Mouse (Mus musculus): ENCODE measurements around the gene H2-Oa.

The H2-Oa gene

DNA sequence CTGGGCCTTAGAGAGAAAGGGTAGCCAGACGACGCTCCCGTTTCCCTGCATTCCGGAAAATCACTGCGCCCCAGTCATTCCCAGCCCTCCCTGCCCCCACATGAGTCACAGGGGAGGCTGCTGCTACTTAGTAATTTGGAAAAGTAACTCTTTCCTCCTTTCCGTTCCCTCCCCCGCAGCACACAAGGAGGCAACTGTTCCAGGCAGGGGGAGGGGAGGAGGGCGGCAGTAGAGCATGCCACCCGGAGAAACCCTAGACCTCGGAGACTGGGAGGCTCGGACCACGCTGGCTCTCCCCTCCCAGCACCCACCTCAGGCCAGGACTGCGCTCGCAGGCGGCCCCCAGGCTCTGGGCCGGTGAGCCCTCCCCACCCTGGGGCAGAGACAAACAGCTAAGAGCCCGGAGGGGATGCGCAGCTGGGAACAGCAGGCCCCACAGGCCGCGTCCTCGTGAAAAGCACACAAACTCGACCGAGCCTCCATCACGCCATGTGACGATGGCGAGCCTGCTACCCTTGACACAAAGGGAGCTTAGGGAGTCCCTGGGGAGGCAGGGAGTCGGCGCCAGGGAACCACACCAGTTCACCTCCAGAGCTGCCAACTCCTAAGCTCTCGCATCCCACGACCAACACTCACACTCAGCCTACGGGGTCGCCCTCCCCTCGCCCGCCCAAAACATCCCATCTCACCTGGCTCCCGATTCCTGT, 29.2 kb downstream of the H2-Oa start:
- in situ Hi-C loops (cut with MboI), result no loop called here

DNA sequence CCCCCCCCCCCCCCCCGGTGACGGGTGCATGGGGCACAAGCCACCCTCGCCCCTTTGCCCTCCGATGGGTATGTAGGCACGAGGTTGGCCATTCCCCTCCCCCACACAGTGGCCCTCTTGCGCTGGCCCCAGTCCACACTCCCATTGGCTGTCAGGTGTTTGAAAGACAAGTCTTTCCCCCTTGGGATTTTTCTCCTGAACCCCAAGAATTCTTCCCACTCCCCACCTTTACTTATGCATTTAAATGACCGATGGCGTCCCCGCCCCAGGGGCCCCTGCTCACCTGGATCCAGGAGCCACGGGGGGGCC, 29.7 kb downstream of the H2-Oa start:
- in situ Hi-C loops (cut with MboI), result no loop called here

DNA sequence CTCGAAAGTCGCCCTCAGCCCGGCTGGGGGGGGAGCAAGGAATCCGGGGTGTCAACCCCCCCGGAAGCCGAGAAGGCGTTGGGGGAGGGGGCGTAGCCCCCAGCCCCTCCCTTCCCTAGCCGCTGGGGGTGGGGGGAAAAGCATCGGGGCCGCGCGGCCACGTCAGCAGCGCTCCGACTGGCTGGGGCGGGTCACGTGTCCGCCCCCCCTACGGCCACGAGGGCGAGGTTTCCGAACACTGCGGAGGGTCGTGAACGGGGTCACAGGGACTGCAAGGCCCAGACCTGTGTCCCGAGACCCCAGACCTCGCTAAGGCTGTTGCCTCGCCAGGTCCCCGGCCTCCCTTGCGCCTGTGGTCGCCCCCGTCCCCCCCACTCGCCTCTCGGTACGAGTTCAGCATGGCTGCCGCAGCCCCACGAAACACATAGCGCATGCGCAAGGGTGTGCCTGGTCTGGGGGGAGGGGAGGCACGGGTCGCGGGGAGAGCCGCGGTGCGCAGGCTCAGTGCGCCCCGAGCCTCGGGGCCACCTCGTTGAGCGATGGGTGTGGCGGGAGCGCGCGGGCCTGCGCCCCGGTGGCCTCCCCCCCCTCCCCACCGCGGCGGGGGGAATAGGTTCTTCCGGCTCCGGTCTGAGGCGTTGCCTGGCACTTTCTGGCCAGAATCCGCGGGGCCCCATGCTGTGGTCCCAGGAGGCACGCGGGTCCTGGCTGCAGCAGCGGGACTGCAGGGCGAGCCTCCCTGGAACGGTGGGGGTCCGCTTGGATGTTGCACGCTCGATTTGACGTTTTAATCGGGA, 30.2 kb downstream of the H2-Oa start, which contains the start of gene Brd2:
Gene Brd2 (minus strand): TSS at position 447 of the 797 bp plus-strand sequence.
- in situ Hi-C loops (cut with MboI), result no loop called here

DNA sequence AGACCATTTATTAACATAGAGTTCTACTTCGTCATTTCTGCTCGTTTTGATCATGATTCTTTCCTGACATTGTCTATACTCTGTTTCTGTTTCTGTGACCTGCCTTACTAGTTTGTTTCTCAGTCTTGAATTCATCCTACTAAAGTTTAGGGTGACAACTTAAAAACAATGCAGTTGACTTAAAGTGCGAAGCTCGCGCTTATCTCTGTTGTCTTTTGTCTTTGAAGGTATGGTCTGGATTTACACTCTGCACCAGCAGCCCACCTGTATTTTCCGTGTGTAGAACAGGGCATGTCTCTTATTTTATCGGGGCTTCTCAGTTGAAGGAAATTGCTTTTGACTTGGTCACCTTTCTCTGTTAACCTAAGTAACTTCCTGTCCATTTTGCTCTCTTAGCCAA, 31.0 kb downstream of the H2-Oa start:
- in situ Hi-C loops (cut with MboI), result no loop called here

DNA sequence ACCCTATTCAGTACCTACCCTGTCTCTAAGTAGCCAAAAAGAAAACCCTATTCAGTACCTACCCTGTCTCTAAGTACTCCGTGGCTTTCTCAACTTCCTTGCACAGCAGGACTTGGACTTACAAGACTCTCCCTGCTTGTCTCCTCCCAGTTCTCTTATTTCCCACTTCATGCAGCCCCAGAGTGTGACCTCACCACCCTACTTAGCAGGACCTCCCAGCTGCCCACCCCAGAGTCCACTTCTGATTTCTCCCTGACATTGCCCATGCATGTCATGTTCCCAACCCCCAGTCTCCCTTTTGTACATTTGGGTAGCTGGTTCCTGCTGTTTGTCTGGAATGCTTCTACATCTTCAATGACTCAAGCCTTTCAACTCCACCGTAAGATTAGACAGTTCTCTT, 31.4 kb downstream of the H2-Oa start:
- in situ Hi-C loops (cut with MboI), result no loop called here

DNA sequence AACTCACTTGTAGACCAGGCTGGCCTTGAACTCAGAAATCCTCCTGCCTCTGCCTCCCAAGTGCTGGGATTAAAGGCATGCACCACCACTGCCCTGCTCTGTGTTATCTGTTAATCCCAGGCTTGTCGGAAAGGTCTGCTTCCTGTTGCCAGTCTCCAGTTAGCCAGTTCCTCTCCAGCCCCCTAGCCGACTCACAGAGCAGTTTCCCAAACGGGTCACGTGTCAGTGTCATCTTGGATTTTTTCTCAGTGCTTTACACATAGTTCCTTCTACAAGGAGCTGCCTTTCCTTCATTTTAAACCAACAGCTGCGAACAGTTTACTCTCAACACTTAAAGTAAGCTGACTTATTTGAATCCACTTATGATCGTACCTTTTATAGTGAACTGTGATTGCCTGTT, 32.5 kb downstream of the H2-Oa start:
- in situ Hi-C loops (cut with MboI), result no loop called here

DNA sequence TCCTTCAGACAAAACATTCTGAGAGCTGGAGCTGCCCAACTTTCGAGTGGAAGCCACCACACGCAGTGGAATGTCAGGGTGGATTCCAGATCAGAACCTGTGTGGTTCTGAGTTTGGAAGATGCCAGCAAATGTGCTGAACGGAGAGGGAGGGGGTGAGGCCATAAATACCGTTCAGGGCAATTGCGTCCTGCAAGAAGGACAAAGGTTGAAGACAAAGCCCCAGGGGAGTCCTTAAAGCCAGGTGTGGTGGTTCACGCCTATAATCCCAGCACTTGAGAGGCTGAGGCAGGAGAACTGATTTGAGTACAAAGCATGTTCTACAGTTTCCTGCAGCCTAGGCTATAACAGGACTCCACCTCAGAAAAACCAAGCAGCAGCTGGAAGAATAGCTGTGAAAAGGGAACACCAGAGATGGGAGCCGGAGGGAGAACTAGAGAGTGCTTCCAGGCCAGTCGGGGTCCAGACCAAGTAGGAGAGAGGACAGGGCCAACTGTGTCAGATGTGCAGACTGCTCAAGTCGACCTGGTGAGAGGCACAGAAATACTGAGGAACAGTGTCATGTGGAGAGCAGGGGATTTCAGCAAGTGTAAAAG, 34.8 kb downstream of the H2-Oa start:
- in situ Hi-C loops (cut with MboI), result no loop called here

DNA sequence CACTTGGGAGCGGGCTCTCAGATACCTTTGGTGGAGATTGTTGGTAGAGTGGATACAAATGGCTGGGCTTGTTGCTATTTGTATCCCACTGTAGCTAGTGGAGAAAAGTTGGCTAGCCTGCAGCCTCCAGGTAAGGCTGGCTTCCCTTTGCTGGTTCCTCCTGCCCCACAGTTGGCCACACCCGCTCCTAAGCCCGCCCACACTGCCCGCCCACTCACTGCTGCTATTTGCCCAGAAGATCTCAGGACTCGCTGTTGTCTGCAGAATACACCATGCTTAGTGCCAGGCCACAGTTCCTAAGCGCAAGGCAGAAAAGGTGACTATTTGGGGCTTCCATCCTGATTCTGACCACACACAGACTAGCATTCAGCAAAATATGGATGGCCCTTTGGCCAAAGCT, 35.3 kb downstream of the H2-Oa start:
- in situ Hi-C loops (cut with MboI), result no loop called here

DNA sequence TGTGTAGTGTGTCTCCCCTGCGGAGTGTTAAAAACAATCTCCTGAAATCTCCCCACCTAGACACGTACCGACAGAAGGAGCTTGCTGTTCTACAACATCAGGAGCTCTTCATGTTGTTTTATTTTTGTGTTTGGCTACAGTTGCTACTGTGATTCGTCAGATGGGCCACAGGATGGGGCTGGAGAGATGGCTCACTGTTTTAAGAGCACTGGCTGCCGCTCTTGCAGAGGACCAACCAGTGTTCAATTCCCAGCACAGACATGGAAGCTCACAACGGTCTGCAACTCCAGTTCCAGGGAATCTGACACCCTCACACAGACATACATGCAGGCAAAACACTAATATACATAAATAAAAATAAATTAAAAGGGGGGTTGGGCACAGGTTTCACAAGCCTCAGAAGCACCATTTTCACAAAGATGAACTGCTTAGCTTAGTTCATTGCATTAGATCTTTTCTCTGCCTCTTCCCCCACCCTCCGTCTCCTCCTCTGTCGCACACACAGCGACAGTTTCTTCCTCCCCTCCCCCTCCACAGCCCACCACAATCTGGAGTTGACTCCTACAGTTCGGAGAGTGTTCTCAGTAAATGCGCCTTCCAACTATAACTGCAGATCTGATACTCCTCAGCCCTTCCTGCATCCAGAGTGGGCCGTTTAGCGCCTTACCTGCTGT, 36.3 kb downstream of the H2-Oa start:
- in situ Hi-C loops (cut with MboI), result no loop called here

DNA sequence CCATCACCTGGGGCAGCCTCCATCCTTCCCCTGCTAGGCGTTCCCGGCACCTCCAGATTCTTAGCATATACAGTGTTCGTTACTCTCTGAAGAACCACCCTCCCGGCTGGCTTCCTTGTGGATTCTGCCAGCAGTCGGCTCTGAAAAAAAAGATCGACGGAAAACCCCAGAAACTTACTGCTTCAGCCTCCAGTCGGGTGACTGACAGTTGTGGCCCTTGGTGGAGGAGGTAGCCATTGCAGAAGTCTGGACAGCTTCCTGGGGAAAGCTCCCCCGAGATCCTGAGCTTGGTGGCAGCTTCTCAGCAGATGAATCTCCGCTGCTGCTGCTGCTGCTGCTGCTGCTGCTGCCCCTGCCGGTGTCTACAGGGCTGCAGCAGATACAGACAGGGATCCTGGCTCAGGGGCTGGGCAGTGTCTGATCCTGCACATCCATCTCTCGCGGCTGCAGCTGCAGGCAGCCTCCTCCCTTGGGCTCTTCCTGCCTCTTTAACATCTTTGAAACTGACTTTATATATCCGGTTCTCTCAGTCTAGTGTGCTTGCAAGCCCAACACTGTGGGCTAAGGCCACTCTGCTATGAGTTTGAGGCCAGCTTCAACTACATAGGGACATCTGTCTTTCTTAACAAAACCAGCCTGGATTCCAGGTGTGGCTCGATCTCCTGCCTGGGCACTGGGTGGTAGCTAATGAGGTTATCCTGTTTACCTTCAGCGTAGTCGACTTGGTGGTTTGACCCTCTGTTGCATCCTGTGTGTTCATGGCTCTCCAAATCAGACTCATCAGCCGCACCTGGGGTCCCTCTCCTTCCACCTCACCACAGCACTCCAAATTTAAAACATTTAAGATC, 37.0 kb downstream of the H2-Oa start:
- in situ Hi-C loops (cut with MboI), result no loop called here

DNA sequence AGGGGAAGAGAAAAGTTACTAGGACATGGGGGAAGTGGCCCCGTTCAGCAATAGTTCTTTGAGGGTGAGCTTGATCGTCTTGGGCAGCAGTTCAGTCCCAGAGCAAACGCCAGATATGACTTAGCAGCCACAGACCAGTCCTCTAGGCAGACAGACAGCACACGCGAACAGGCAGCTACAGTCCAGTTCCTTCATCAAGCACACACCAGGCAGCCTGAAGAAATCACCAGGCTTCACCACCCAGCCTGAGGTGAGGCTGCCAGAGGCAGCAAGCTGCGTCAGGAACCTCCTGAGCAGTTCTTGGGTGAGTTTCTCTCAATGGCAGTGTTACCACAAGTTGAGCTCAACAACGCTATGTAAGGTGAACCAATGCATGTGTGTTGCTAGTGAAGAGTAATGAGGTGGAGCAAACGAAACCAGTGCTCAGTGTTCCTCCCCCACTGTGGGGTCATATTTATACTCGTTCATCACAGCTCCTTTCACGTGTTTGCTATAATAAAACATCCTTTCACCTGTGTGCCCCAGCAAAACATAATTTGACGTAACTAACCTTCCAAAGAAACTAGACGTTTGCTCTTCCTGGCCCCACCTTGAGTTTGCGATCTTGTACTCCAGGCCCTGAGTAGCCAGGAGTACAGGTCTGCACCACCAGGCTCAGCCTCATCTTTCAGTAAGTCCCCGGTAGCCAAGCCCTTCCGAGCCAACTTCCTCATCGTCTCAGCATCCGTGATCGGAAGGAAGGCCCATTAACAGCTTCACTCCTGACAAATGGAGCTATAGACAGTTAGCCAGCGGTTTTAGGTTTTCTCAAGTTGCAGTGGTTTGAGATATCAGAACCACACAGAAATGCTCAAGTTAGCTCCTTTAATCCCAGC, 38.2 kb downstream of the H2-Oa start:
- in situ Hi-C loops (cut with MboI), result loop anchor here (5.0 kb wide), 1 partner anchor 37 kb away; no protein-coding TSS in a partner anchor

DNA sequence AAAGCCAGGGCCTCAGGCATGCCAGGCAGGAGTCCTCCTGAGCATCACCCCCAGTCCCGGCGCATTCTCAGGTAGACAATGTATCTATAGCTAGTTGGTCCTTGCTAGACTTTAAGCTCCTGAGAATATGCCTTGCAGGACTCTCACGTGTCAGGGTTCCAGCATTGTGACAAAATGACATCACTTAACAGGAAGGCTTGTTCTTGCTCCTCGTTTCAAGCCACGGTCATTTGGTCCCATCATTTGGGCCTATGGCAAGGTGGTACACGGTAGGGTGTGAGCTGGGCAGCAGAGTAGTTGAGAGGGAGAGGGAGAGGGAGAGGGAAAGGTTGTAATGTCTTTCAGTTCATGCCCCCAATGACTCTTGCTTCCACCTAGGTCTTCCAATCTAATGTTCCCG, 39.8 kb downstream of the H2-Oa start:
- in situ Hi-C loops (cut with MboI), result loop anchor here (5.0 kb wide), 1 partner anchor 35 kb away; no protein-coding TSS in a partner anchor

DNA sequence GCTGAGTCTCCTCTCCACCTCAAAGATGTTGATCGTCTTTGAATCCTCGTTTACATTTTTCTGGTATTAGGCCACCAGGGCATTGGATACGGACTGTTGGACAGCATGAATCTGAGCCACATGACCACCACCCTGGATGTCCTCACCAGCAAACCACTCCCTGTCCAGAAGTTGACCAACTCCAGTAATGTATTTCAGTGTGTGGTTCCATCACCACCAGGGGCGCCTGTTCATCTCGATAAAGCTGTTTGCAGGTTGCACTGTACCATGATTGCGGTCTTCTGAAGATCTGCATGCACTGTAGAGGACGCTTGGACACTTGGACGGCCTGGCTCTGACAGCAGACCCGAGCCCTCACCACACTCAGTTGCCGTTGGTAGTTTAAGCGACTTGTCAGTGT, 41.1 kb downstream of the H2-Oa start:
- in situ Hi-C loops (cut with MboI), result loop anchor here (5.0 kb wide), 1 partner anchor 34 kb away; no protein-coding TSS in a partner anchor

DNA sequence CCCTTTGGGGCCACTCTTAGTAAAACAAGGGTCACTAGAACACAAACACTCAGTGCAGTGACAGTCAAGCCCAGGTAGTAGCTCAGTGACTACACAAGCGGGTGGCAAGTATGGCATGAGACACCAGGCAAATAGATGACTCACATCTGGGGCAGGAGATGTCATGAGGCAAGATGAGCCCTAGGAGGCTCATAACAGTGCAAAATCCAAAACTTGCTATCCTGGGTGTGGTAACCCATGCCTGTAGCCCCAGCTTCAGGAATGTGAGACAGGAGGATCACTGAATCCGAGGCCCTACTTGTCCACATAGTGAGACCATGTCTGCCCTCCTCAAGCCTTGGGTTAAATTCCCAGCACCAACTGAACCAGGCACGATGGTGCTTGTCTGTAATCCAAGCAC, 42.3 kb downstream of the H2-Oa start:
- in situ Hi-C loops (cut with MboI), result loop anchor here (5.0 kb wide), 1 partner anchor 33 kb away; no protein-coding TSS in a partner anchor

DNA sequence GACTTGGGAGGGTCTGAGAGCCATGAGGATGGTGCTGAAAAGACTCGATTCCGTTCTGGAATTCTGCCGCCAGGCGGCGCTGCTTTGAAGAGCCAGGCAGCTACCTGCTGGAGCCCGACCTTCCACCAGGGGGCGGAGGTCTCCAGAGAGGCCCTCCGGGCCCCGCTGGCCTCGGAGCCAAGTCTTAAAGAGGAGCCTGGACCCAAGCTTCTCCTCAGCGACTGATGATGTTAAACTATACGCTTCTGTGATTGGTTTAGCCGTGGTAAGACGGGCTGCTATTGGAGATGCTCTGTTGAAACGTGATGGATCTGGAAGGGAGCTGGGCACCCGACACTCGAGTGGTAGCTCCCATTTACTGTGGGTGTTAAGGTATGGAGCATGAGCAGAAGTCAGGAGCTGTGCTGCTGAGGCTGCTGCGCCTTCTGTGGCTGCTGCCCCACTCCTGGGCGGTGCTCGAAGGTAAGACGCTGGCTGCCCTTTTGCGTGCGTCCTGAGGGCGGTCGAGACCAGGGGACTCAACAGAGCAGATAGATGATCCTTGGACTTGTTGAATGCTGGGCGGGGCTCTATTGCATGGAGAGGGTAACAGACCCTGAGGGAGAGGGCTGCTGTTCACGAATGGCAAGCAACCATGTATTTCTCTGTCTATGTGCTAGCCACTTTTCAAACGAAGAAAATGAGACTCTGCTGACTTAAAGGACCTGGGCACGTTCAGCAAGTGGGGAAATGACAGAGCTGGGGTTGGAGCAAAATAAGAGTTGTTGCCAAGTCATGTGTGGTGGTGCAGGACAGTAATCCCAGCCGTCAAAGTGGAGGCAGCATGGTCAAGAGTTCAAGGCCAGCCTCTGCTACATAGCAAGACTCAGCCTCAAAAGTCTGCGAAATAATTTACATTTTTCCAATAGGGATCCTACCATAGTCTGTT, 43.4 kb downstream of the H2-Oa start:
- in situ Hi-C loops (cut with MboI), result no loop called here

DNA sequence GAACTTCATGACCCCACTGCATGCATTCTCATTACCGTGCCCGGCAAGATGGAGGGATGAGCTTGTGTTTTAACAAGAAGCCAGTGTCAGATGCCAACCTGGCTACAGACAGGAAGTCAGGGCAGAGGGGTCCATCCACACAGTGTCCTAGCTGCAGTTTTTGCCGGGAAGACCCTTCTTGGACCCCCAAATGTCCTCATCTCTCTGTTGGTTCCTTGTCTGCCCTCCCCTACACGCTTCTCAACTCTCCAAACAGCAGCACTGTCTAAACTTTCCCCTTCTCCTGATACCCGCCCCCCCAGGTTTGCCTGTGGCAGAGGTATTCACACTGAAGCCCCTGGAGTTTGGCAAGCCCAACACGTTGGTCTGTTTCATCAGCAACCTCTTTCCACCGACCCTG, 45.5 kb downstream of the H2-Oa start:
- in situ Hi-C loops (cut with MboI), result no loop called here

DNA sequence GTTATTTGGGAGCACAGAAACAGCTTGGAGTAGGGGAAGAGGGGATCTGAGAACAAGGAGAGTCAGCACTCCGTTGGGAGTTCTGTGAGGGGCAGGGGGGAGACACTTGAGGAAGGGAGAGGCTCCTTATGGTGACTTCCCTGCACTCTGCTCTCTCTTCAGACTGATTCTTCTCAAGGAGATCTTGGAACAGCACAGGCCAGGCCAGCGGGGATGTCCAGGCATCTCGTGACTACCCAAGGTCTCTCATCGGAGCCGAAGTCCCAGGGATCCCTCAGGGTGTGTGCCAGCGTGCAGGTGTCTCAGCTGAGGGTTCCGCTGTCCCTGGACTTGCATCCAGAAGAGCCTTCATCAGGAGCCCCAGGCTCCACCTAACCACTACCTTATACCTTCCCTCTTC, 46.5 kb downstream of the H2-Oa start:
- in situ Hi-C loops (cut with MboI), result no loop called here

DNA sequence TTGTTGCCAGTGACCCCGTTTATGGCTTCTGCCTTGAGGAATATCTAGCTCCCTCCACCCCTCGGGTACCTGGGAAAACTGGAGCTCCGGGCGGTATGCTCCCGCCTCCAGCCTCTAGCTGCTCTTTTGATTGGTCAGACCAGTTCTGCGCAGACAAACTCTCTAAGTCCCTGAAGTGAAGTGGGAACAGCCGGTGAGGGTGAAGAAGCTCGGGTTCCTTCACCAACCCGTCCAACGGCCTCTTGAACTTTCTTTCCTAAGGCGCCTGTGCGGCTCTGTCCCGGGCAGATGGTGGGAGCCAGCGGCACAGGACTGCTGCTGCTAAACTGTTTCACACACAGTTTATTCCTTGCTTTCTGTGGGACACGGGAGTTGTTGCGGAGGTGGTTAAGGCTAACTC, 47.3 kb downstream of the H2-Oa start:
- in situ Hi-C loops (cut with MboI), result no loop called here

DNA sequence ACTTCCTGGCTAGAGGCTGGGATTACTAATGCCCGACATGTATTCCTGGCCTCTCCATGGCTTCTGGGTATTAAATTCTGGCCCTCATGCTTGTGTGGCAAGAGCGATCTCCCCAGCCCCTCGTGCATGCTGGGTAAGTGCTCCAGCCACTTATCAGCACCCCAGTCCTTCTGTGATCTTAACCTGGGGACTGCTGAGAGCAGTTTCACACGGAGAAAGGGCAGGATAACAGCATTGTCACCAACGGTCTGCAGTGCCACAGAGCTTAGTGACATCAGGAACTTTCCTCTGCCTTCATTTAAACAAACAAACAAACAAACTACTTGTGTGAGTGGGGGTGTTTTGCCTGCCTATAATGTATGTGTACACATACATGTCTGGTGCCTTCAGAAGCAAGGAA, 48.1 kb downstream of the H2-Oa start:
- in situ Hi-C loops (cut with MboI), result no loop called here
